Comparison of ENCODE assay signal across 8 mouse cellular contexts in the genomic region with DNA sequence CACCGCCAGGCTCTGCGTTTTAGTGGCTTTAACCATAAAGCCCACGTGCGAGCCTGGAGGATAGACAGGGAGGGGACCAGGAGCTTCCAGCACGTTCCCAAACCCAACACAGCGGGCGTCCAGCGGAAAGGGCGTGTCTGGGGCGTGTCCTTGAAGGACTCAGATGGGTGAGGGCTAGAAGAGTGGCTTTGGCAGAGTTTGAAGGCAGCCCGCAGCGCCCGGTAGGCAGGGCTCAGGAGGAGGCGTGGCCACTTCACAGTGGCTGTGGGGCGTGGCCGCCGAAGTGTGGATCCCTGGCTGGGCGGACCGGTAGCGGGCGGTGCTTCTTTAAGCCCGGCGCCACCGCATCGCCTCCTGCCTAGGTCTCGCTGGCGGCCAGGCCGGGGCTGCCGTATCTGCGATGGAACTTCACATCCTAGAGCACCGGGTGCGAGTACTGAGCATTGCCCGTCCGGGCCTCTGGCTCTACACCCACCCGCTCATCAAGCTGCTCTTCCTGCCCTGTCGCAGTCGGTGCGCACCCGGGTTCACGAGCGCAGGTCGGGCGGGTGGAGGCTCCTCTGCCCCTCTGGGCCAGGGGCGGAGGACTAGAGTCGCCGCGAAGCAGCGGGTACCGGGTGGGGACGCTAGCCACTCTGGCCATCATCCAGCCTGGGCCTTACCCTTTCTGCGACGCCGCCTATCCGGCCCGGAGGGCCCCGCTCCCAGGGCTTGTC. TPM values are rescaled to one million over a fixed set of nuclear protein-coding genes. Genes with fewer than 3 reads are reported as not detected.
DNase-seq lines count a peak whose midpoint lies in the region.

A gene (plus strand): TSS at position 312 of the 716 bp plus-strand sequence.

- peak within 1 kb of the TSS; percentile 55 for H3K27ac ChIP-seq in midbrain, embryonic 10.5 days (replicated peaks)

- H3K27me3 ChIP-seq in midbrain, embryonic 10.5 days (ENCODE audit: low read depth, poor library complexity, severe bottlenecking), result peaks cover 30% of the 10 kb centered on the region

- H3K4me1 ChIP-seq in midbrain, embryonic 10.5 days, result peaks cover 33% of the 10 kb centered on the region

- H3K9me3 ChIP-seq in midbrain, embryonic 10.5 days (replicated peaks), result peaks cover 4% of the 10 kb centered on the region; the same call in 1 of the 2 replicates

- DNase-seq in adrenal gland, adult (ENCODE audit: inconsistent age in 2 of 2, low spot score in 1 of 2), result peak; percentile 95 to 98
- DNase-seq in embryo, embryonic 10.5 days (ENCODE audit: low spot score), result peak; percentile 91
- peak; percentile 77 for DNase-seq in gastrocnemius, postnatal 10 days
- DNase-seq in induced T-regulatory cell, adult 2 months (ENCODE audit: low read depth), result peak; percentile 95
- DNase-seq in left cerebral cortex, postnatal 36 days (ENCODE audit: low spot score in 2 of 2), result peak; percentile 51 to 64
- peak; percentile 80 for DNase-seq in midbrain, embryonic 10.5 days (ENCODE audit: low spot score)
- peak; percentile 43 for DNase-seq in right cerebral cortex, postnatal 4 days
- no peak for DNase-seq in adipocyte (ENCODE audit: low spot score)

- H3K4me3 ChIP-seq in midbrain, embryonic 10.5 days, result peak within 1 kb of the TSS; percentile 64

- intact Hi-C loops in left cerebral cortex, postnatal 36 days (cut with DNase I), result no loop called here

- 2% methylated on average over 56 of the region's 56 CpGs for whole genome bisulfite sequencing in midbrain, embryonic 10.5 days

- H3K36me3 ChIP-seq in midbrain, embryonic 10.5 days, result peaks cover 30% of the 10 kb centered on the region

RNA-seq across cellular contexts. Expression of the gene that starts here (rescaled TPM):
- 1 to 10 TPM; 5.9 to 6.9 TPM for total RNA-seq in gastrocnemius, postnatal 10 days (2021)
- 1 to 10 TPM; 4.3 to 5.3 TPM for total RNA-seq in left cerebral cortex, postnatal 36 days (2021)
- polyA plus RNA-seq in midbrain, embryonic 10.5 days (2016; fragmentation: Nextera tagmentation; extraction: Ambion mirVana), result 2.7 and 3.4 TPM in 2 replicates
